Mouse (Mus musculus) kidney, postnatal 36 days (tissue): Measurements from ENCODE around the gene Ddx60.
"Not testable (repeated sequence)": the region's sequence is repeated elsewhere in the genome, so short reads cannot be mapped to it uniquely, and the experiment has no call there.

Source experiments
- DNase-seq, 2 experiments: peaks; one replicate each; pipeline ENCODE4 v3.0.0; 2021 to 2022; ENCODE audit warnings: mixed read lengths in 2 of 2

The Ddx60 gene

GRCm38 (mm10) chr8:61927777-61928494 lies at the start of gene Ddx60:
TSS of gene Ddx60 (plus strand) at chr8:61928087.
- DNase-seq = peak; percentile 58 to 79

- peak; percentile 47 to 79 for DNase-seq
Observed at GRCm38 (mm10) chr8:61894062-61894461, 33.8 kb upstream of the Ddx60 start.

GRCm38 (mm10) chr8:61896742-61897141 lies 31.1 kb upstream of the Ddx60 start:
- no peak for DNase-seq

- DNase-seq = no peak
Observed at GRCm38 (mm10) chr8:61897402-61897801, 30.5 kb upstream of the Ddx60 start.

- DNase-seq = no peak
Observed at GRCm38 (mm10) chr8:61901028-61901717, 26.7 kb upstream of the Ddx60 start.

GRCm38 (mm10) chr8:61902521-61902920 lies 25.4 kb upstream of the Ddx60 start, which contains the start of gene Palld:
TSS of gene Palld (minus strand) at chr8:61902690.
- no peak for DNase-seq

- DNase-seq = peak; percentile 16 to 54
Observed at GRCm38 (mm10) chr8:61908303-61909215, 19.3 kb upstream of the Ddx60 start.

GRCm38 (mm10) chr8:61909313-61909712 lies 18.6 kb upstream of the Ddx60 start:
- no peak for DNase-seq

- DNase-seq = no peak
Observed at GRCm38 (mm10) chr8:61912817-61913216, 15.1 kb upstream of the Ddx60 start.

GRCm38 (mm10) chr8:61913957-61914356 lies 13.9 kb upstream of the Ddx60 start:
- no peak for DNase-seq

GRCm38 (mm10) chr8:61917287-61917686 lies 10.6 kb upstream of the Ddx60 start:
- DNase-seq = no peak

GRCm38 (mm10) chr8:61919145-61919788 lies 8.6 kb upstream of the Ddx60 start:
- DNase-seq = no peak

- no peak for DNase-seq
Observed at GRCm38 (mm10) chr8:61920389-61920788, 7.5 kb upstream of the Ddx60 start.

- no peak for DNase-seq
Observed at GRCm38 (mm10) chr8:61921454-61922054, 6.3 kb upstream of the Ddx60 start.

GRCm38 (mm10) chr8:61924518-61924917 lies 3.4 kb upstream of the Ddx60 start:
- no peak for DNase-seq

- no peak for DNase-seq
Observed at GRCm38 (mm10) chr8:61933243-61933642, 5.4 kb downstream of the Ddx60 start.

- no peak for DNase-seq
Observed at GRCm38 (mm10) chr8:61937576-61937975, 9.7 kb downstream of the Ddx60 start.

GRCm38 (mm10) chr8:61964591-61965375 lies 36.9 kb downstream of the Ddx60 start:
- DNase-seq = not testable (repeated sequence)

- DNase-seq = no peak
Observed at GRCm38 (mm10) chr8:61969581-61969980, 41.7 kb downstream of the Ddx60 start.

GRCm38 (mm10) chr8:61984941-61985340 lies 57.1 kb downstream of the Ddx60 start:
- DNase-seq = no peak
